Mouse (Mus musculus): ENCODE results near the gene Mtmr4.

- TF ChIP-seq CTCF (IDR thresholded peaks at IDR 0.05; ENCODE audit: low read depth) (no peak), EP300 (IDR thresholded peaks at IDR 0.05; ENCODE audit: low read depth) (no peak)
Observed at GRCm38 (mm10) chr11:87623160-87623559, 31.2 kb downstream of the Mtmr4 start.

Measured in liver, postnatal 0 days (tissue).